24 mouse cellular contexts compared by ENCODE assay signal in genomic region chr9:65525445-65526195, GRCm38 (mm10). TPM values are rescaled to one million over a fixed set of nuclear protein-coding genes. Genes with fewer than 3 reads are reported as not detected.
DNase-seq lines count a peak whose midpoint lies in the region; ATAC-seq and TF ChIP-seq lines count a peak whose summit lies in the region.
"Had no signal": no experiment of that assay in that cellular context is flagged by ENCODE, and none has a peak within 500 bp of the region (broad histone marks: within the 10 kb centered on the region; RNA-seq: fewer than 3 reads in every experiment).

No protein-coding gene starts in this region.

- no peak overlapping the region for H3K4me3 ChIP-seq in embryonic fibroblast, embryonic 13.5 days (ENCODE audit: insufficient read depth, low read length)
- no peak overlapping the region for H3K4me3 ChIP-seq in stomach, postnatal 0 days (ENCODE audit: low read depth, low read length)
- H3K4me3 ChIP-seq: embryonic facial prominence, embryonic 10.5 days; forebrain, embryonic 12.5 days; hindbrain, embryonic 15.5 days; intestine, embryonic 15.5 days; left cerebral cortex, adult 2 months; midbrain, embryonic 15.5 days had no signal

- TF ChIP-seq EP300 in stomach, postnatal 0 days (optimal IDR thresholded peaks at IDR 0.05) = no peak

- no peak for TF ChIP-seq POLR2A in embryonic fibroblast, embryonic 13.5 days (IDR thresholded peaks at IDR 0.05; ENCODE audit: low read depth, low read length)

- intact Hi-C loops in heart, postnatal 25 days (cut with DNase I) = loop anchor here (2.0 kb wide), 1 partner anchor 23 kb away; no protein-coding TSS in a partner anchor
- intact Hi-C loops in heart, postnatal 14 days (cut with DNase I) = loop anchor here (2.0 kb wide), 1 partner anchor 15 kb away; no protein-coding TSS in a partner anchor

- 71% methylated on average over 10 of the region's 10 CpGs for WGBS in stomach, postnatal 0 days

- no peak overlapping the region for H3K9ac ChIP-seq in stomach, postnatal 0 days (ENCODE audit: low read length)
- H3K9ac ChIP-seq: forebrain, embryonic 12.5 days; hindbrain, embryonic 15.5 days; intestine, embryonic 15.5 days; midbrain, embryonic 15.5 days had no signal

- peak; percentile 72 for DNase-seq in adrenal gland, adult 2 months
- no peak for DNase-seq in adrenal gland, postnatal 4 days (ENCODE audit: low spot score in 2 of 2)
- DNase-seq in heart, postnatal 25 days (ENCODE audit: low spot score) = peak; percentile 19
- DNase-seq in heart, postnatal 14 days = no peak
- peak; percentile 78 for DNase-seq in 3T3-L1 (ENCODE audit: low read depth, low spot score)
- no peak for DNase-seq in right cerebral cortex, postnatal 25 days
- DNase-seq in stomach, postnatal 0 days (ENCODE audit: low spot score) = no peak
- DNase-seq: B cell, adult 2 months; cerebellum, adult 8-10 months; kidney, adult 9 months; kidney, postnatal 4 days; layer of hippocampus, adult 9-11 months; left cerebral cortex, postnatal 4 days; lung, postnatal 10 days had no signal

- H3K27me3 ChIP-seq in stomach, postnatal 0 days (ENCODE audit: control insufficient read depth, insufficient read depth, low read length) = no peaks in the 10 kb centered on the region
- H3K27me3 ChIP-seq: hindbrain, embryonic 15.5 days; midbrain, embryonic 15.5 days had no signal

- H3K4me2 ChIP-seq in stomach, postnatal 0 days (replicated peaks; ENCODE audit: low read depth) = no peak overlapping the region
- H3K4me2 ChIP-seq: forebrain, embryonic 12.5 days; hindbrain, embryonic 15.5 days; intestine, embryonic 15.5 days; midbrain, embryonic 15.5 days had no signal

- no peak for TF ChIP-seq CTCF in embryonic fibroblast, embryonic 13.5 days (IDR thresholded peaks at IDR 0.05; ENCODE audit: borderline replicate concordance, insufficient read depth, low read length)
- TF ChIP-seq CTCF in stomach, postnatal 0 days (IDR thresholded peaks at IDR 0.05; ENCODE audit: low read depth) = no peak

- peak overlapping the region; percentile 43; the same call in 1 of the 2 replicates for H3K27ac ChIP-seq in embryonic fibroblast, embryonic 13.5 days (ENCODE audit: insufficient read depth, low read length)
- no peak overlapping the region for H3K27ac ChIP-seq in stomach, postnatal 0 days (replicated peaks)
- H3K27ac ChIP-seq: embryonic facial prominence, embryonic 10.5 days; forebrain, embryonic 12.5 days; hindbrain, embryonic 15.5 days; intestine, embryonic 15.5 days; left cerebral cortex, adult 2 months; midbrain, embryonic 15.5 days had no signal

- H3K4me1 ChIP-seq in embryonic fibroblast, embryonic 13.5 days (ENCODE audit: control insufficient read depth, insufficient read depth, low read length) = peaks cover 2% of the 10 kb centered on the region
- no peaks in the 10 kb centered on the region; the same call in 1 of the 2 replicates for H3K4me1 ChIP-seq in stomach, postnatal 0 days (replicated peaks; ENCODE audit: control insufficient read depth, insufficient read depth)

- H3K36me3 ChIP-seq in stomach, postnatal 0 days (ENCODE audit: control insufficient read depth, insufficient read depth, low read length) = no peaks in the 10 kb centered on the region
- H3K36me3 ChIP-seq: embryonic facial prominence, embryonic 10.5 days; forebrain, embryonic 12.5 days; hindbrain, embryonic 15.5 days; intestine, embryonic 15.5 days; midbrain, embryonic 15.5 days had no signal

- ATAC-seq in stomach, postnatal 0 days (ENCODE audit: low FRiP score, low TSS enrichment) = no peak
- ATAC-seq: intestine, embryonic 15.5 days; midbrain, embryonic 15.5 days had no signal

- no peaks in the 10 kb centered on the region for H3K9me3 ChIP-seq in stomach, postnatal 0 days (ENCODE audit: control insufficient read depth, low read length)
- H3K9me3 ChIP-seq: embryonic facial prominence, embryonic 10.5 days; forebrain, embryonic 12.5 days; hindbrain, embryonic 15.5 days; intestine, embryonic 15.5 days; midbrain, embryonic 15.5 days had no signal

RNA-seq across cellular contexts. Expression of gene Ankdd1a, which starts 5.6 kb away (rescaled TPM):
- 1 to 10 TPM in 1 of 2 experiments, under 1 TPM in 1; 0.32 to 3.3 TPM for total RNA-seq in adrenal gland, adult 2 months (2021)
- polyA plus RNA-seq in adrenal gland, adult 2 months (2012; rRNA removed) = 0.45 and 0.98 TPM in 2 replicates
- 1 to 10 TPM; 1.1 to 1.3 TPM for total RNA-seq in adrenal gland, postnatal 4 days (2021)
- total RNA-seq in heart, postnatal 25 days (2021) = not detected
- not detected for total RNA-seq in heart, postnatal 14 days (2021)
- polyA plus RNA-seq in embryonic fibroblast, embryonic 13.5 days (2011; ENCODE audit: insufficient read length, low read depth, missing spikeins) = not detected in 2 replicates
- 0.18 and 0.35 TPM in 2 replicates for polyA plus RNA-seq in stomach, postnatal 0 days (2015; fragmentation: Nextera tagmentation; extraction: Ambion mirVana)
- total RNA-seq: liver, adult 2 months; megakaryocyte-erythroid progenitor cell, adult 5-6 weeks had no signal
- polyA plus RNA-seq: embryonic facial prominence, embryonic 10.5 days; heart, embryonic 16.5 days; intestine, embryonic 15.5 days; liver, adult 2 months had no signal

RNA-seq across cellular contexts. Expression of gene Plekho2, which starts 54.2 kb away (rescaled TPM):
- 10 to 100 TPM; 49.9 to 61.0 TPM for total RNA-seq in adrenal gland, adult 2 months (2021)
- polyA plus RNA-seq in adrenal gland, adult 2 months (2012; rRNA removed) = 48.8 and 61.6 TPM in 2 replicates
- 10 to 100 TPM; 44.7 to 45.4 TPM for total RNA-seq in adrenal gland, postnatal 4 days (2021)
- 10 to 100 TPM; 12.9 to 13.2 TPM for total RNA-seq in heart, postnatal 25 days (2021)
- total RNA-seq in heart, postnatal 14 days (2021) = 10 to 100 TPM; 14.6 TPM
- polyA plus RNA-seq in embryonic fibroblast, embryonic 13.5 days (2011; ENCODE audit: insufficient read length, low read depth, missing spikeins) = 58.1 and 78.4 TPM in 2 replicates
- 9.6 and 10.6 TPM in 2 replicates for polyA plus RNA-seq in stomach, postnatal 0 days (2015; fragmentation: Nextera tagmentation; extraction: Ambion mirVana)

Comparison
In these comparisons a context has a peak if more than half of its experiments do, and no peak if none do; other contexts are left out.
1. DNase-seq: peak in adrenal gland, adult 2 months (single experiment), heart, postnatal 25 days (single experiment) and 3T3-L1 (single experiment); none in adrenal gland, postnatal 4 days (0 of 2), heart, postnatal 14 days (0 of 2), right cerebral cortex, postnatal 25 days (single experiment) and stomach, postnatal 0 days (single experiment).